Mouse (Mus musculus): ENCODE measurements around the gene Bricd5. TPM values are rescaled to one million over a fixed set of nuclear protein-coding genes. Genes with fewer than 3 reads are reported as not detected.

The Bricd5 gene
- polyA plus RNA-seq, 1 experiment from 2014 or later, result 0.23 TPM

- H3K27ac ChIP-seq, result no peak overlapping the region
These were observed 22.3 kb downstream of the Bricd5 start for GRCm38 (mm10) chr17:24496026-24496425.

DNA sequence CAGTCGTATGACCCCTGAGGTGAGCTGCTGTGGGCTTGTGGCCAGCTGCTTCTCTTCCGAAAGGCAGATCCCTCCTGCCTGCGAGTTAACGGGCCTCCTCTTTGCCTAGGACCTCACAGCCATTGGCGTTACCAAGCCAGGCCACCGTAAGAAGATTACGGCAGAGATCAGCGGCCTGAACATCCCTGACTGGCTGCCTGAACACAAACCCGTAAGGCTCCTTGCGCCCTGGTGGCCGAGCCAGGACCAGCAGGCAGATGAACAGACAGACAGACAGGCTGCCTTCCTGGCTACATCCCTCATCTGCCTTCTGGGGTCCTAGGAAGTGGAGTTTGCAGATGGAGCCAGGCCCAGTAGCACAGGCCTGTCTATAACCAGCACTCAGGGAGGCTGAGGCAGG lies 28.5 kb downstream of the Bricd5 start:
- WGBS, result 29% methylated on average over 11 of the region's 11 CpGs
- Histone ChIP-seq H3K36me3 (replicated peaks) (peaks cover 77% of the 10 kb centered on the region), H3K27me3 (replicated peaks) (no peaks in the 10 kb centered on the region), H3K4me2 (no peak overlapping the region), H3K4me3 (no peak overlapping the region), H3K4me1 (peaks cover 7% of the 10 kb centered on the region; the same call in 1 of the 2 replicates), H3K27ac (no peak overlapping the region), H3K9ac (no peak overlapping the region), H3K9me3 (no peaks in the 10 kb centered on the region)
- ATAC-seq (replicated peaks), result no peak

More at GRCm38 (mm10) chr17:24496026-24496425, 22.3 kb downstream of the Bricd5 start:
- no peak for ATAC-seq (replicated peaks)
- H3K4me2 ChIP-seq, result no peak overlapping the region
- no peak overlapping the region for H3K9ac ChIP-seq
- 76% methylated on average over 1 of the region's 1 CpGs for WGBS
- no peaks in the 10 kb centered on the region for H3K9me3 ChIP-seq
- peaks cover 5% of the 10 kb centered on the region; the same call in 1 of the 2 replicates for H3K4me1 ChIP-seq
- no peak overlapping the region for H3K4me3 ChIP-seq
- H3K27me3 ChIP-seq (replicated peaks), result no peaks in the 10 kb centered on the region
- peaks cover 51% of the 10 kb centered on the region for H3K36me3 ChIP-seq (replicated peaks)

DNA sequence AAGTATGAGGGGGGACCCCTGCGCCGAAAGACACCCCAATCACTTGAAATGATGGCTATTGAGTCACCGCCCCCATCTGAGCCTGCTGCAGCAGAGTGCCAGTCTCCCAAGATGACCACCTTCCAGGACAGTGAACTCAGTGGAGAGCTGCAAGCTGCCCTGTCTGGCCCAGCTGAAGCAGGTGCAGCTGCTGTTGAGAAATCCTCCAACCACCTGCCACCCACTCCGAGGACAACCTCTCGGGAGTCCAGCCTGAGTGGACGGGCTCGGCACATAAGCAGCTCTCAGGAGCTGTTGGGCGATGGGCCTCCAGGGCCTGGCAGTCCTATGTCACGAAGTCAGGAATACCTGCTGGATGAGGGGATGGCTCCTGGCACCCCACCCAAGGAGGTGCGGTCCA lies 30.4 kb downstream of the Bricd5 start:
- no peaks in the 10 kb centered on the region for H3K27me3 ChIP-seq (replicated peaks)
- H3K36me3 ChIP-seq (replicated peaks), result peaks cover 71% of the 10 kb centered on the region
- no peak overlapping the region for H3K9ac ChIP-seq
- peaks cover 7% of the 10 kb centered on the region; the same call in 1 of the 2 replicates for H3K4me1 ChIP-seq
- H3K4me2 ChIP-seq, result no peak overlapping the region
- H3K9me3 ChIP-seq, result no peaks in the 10 kb centered on the region
- no peak overlapping the region for H3K4me3 ChIP-seq
- no peak overlapping the region for H3K27ac ChIP-seq
- no peak for ATAC-seq (replicated peaks)
- 96% methylated on average over 10 of the region's 10 CpGs for WGBS

DNA sequence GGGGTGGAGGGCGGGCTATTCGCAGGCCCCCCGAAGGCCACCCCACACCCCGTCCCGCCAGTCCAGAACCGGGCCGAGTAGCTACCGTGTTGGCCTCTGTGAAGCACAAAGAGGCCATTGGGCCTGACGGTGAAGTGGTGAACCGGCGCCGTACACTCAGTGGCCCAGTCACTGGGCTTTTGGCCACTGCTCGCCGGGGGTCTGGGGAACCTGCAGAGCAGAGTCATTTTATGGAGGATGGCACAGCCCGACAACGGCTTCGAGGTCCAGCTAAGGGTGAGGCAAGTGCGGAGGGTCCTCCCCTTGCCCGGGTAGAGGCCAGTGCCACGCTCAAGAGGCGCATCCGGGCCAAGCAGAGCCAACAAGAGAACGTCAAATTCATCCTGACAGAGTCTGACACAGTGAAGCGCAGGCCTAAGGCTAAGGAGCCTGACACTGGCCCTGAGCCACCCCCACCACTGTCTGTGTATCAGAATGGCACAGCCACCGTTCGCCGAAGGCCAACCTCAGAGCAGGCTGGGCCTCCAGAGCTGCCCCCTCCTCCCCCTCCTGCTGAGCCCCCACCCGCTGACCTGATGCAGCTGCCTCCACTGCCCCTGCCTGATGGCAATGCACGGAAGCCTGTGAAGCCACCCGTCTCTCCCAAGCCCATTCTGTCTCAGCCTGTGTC lies 31.7 kb downstream of the Bricd5 start:
- no peak overlapping the region for H3K27ac ChIP-seq
- no peak overlapping the region for H3K9ac ChIP-seq
- no peaks in the 10 kb centered on the region for H3K27me3 ChIP-seq (replicated peaks)
- no peaks in the 10 kb centered on the region for H3K9me3 ChIP-seq
- H3K4me3 ChIP-seq, result no peak overlapping the region
- H3K4me2 ChIP-seq, result no peak overlapping the region
- H3K36me3 ChIP-seq (replicated peaks), result peaks cover 74% of the 10 kb centered on the region
- H3K4me1 ChIP-seq, result peaks cover 7% of the 10 kb centered on the region; the same call in 1 of the 2 replicates
- no peak for ATAC-seq (replicated peaks)
- 86% methylated on average over 30 of the region's 30 CpGs for WGBS

- 23% methylated on average over 36 of the region's 36 CpGs for WGBS
- Histone ChIP-seq H3K4me2 (no peak overlapping the region), H3K4me1 (peaks cover 7% of the 10 kb centered on the region; the same call in 1 of the 2 replicates), H3K27ac (peak overlapping the region; percentile 45), H3K9me3 (no peaks in the 10 kb centered on the region), H3K36me3 (replicated peaks) (peaks cover 73% of the 10 kb centered on the region), H3K27me3 (replicated peaks) (no peaks in the 10 kb centered on the region), H3K9ac (peak overlapping the region; percentile 18; the same call in 1 of the 2 replicates), H3K4me3 (no peak overlapping the region)
- no peak for ATAC-seq (replicated peaks)
These were observed 32.8 kb downstream of the Bricd5 start for GRCm38 (mm10) chr17:24506332-24507070.

GRCm38 (mm10) chr17:24507129-24507664 lies 33.5 kb downstream of the Bricd5 start:
- no peaks in the 10 kb centered on the region for H3K27me3 ChIP-seq (replicated peaks)
- no peak overlapping the region for H3K4me3 ChIP-seq
- peaks cover 78% of the 10 kb centered on the region for H3K36me3 ChIP-seq (replicated peaks)
- no peak overlapping the region for H3K27ac ChIP-seq
- H3K4me1 ChIP-seq, result peaks cover 7% of the 10 kb centered on the region; the same call in 1 of the 2 replicates
- ATAC-seq (replicated peaks), result no peak; the same call in 1 of the 2 replicates
- H3K9ac ChIP-seq, result no peak overlapping the region
- H3K9me3 ChIP-seq, result no peaks in the 10 kb centered on the region
- no peak overlapping the region for H3K4me2 ChIP-seq
- 62% methylated on average over 19 of the region's 19 CpGs for WGBS

GRCm38 (mm10) chr17:24507806-24508460 lies 34.2 kb downstream of the Bricd5 start:
- H3K4me1 ChIP-seq, result peaks cover 7% of the 10 kb centered on the region; the same call in 1 of the 2 replicates
- H3K9me3 ChIP-seq, result no peaks in the 10 kb centered on the region
- H3K4me2 ChIP-seq, result no peak overlapping the region
- no peak overlapping the region for H3K27ac ChIP-seq
- H3K27me3 ChIP-seq (replicated peaks), result no peaks in the 10 kb centered on the region
- H3K9ac ChIP-seq, result no peak overlapping the region
- no peak overlapping the region for H3K4me3 ChIP-seq
- no peak for ATAC-seq (replicated peaks)
- 82% methylated on average over 12 of the region's 12 CpGs for WGBS
- H3K36me3 ChIP-seq (replicated peaks), result peaks cover 71% of the 10 kb centered on the region

DNA sequence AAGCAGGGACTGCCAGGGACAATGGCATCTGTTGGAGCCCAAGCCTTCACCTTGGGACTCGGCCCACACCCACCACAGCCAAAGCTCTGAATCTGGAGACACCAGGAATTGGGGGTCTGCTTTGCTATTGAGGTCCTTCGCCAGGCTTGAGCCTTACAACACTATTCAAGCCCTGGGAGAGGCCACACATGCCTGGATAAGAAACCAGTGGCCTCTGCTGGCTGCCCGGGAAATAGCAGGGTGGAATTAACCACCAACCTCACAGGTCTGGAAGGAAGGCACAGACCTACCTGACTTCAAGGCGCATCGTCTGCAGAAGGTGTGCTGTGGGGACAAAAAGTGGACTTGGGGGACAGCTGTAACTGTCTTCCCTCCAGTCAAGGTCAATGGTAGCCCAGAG lies 39.9 kb downstream of the Bricd5 start:
- H3K4me1 ChIP-seq, result no peaks in the 10 kb centered on the region
- ATAC-seq (replicated peaks), result peak; percentile 59
- H3K4me3 ChIP-seq, result no peak overlapping the region
- 53% methylated on average over 5 of the region's 5 CpGs for WGBS
- H3K9me3 ChIP-seq, result no peaks in the 10 kb centered on the region
- H3K4me2 ChIP-seq, result no peak overlapping the region
- H3K27ac ChIP-seq, result no peak overlapping the region
- no peaks in the 10 kb centered on the region for H3K27me3 ChIP-seq (replicated peaks)
- peaks cover 58% of the 10 kb centered on the region for H3K36me3 ChIP-seq (replicated peaks)
- no peak overlapping the region for H3K9ac ChIP-seq

- Histone ChIP-seq H3K27me3 (replicated peaks) (no peaks in the 10 kb centered on the region), H3K4me2 (no peak overlapping the region), H3K4me3 (no peak overlapping the region), H3K4me1 (no peaks in the 10 kb centered on the region), H3K36me3 (replicated peaks) (peaks cover 53% of the 10 kb centered on the region), H3K9ac (no peak overlapping the region), H3K27ac (0 out of 2 replicates have a peak overlapping the region, but pooled peaks have one; percentile 11), H3K9me3 (no peaks in the 10 kb centered on the region)
- WGBS, result 91% methylated on average over 24 of the region's 24 CpGs
- no peak for ATAC-seq (replicated peaks)
These were observed 40.9 kb downstream of the Bricd5 start for GRCm38 (mm10) chr17:24514270-24515257.

- Histone ChIP-seq H3K36me3 (replicated peaks) (peaks cover 20% of the 10 kb centered on the region), H3K4me1 (peaks cover 8% of the 10 kb centered on the region; the same call in 1 of the 2 replicates), H3K27me3 (replicated peaks) (no peaks in the 10 kb centered on the region), H3K4me2 (no peak overlapping the region), H3K9ac (no peak overlapping the region), H3K27ac (no peak overlapping the region), H3K9me3 (no peaks in the 10 kb centered on the region), H3K4me3 (no peak overlapping the region)
- no peak for ATAC-seq (replicated peaks)
- WGBS, result 91% methylated on average over 4 of the region's 4 CpGs
These were observed 46.8 kb downstream of the Bricd5 start for GRCm38 (mm10) chr17:24520450-24520849.

DNA sequence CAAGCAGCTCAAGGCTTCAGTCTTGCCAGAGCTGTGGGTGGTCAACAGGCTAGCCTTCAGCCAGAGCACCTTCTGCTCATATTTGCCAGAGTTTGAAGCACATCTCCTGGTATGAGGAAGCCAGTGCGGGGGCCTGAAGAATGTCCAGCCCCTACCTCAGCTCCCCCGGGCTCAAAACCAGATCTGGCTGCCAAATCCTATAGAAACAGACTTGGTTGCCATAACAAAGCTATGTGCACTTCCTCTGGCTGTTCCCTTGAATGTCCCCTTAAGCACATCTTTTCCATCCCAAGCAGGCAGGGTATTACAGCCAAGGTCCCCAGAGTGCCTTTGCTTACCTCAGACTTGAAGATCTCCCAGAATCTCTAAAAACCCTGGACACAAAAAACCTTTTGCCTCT lies 51.0 kb downstream of the Bricd5 start:
- ATAC-seq (replicated peaks), result no peak
- Histone ChIP-seq H3K27ac (no peak overlapping the region), H3K9ac (no peak overlapping the region), H3K27me3 (replicated peaks) (no peaks in the 10 kb centered on the region), H3K9me3 (no peaks in the 10 kb centered on the region), H3K4me3 (no peak overlapping the region), H3K4me2 (no peak overlapping the region), H3K36me3 (replicated peaks) (no peaks in the 10 kb centered on the region), H3K4me1 (peaks cover 38% of the 10 kb centered on the region)
- WGBS, result 87% methylated on average over 2 of the region's 2 CpGs
